Mouse (Mus musculus) hindlimb bud, embryonic 11.5 days (tissue): Measurements from ENCODE around the gene Pygb.

Experiments
- DNase-seq: peaks from one replicate; pipeline ENCODE4 v3.0.0-alpha.2; 2012; ENCODE audit warnings: low read depth, low spot score; ENCODE audit errors: extremely low spot score

The Pygb gene

GRCm38 (mm10) chr2:150839686-150840471, 53.3 kb downstream of the Pygb start:
- no peak for DNase-seq

GRCm38 (mm10) chr2:150841109-150841508, 54.6 kb downstream of the Pygb start:
- no peak for DNase-seq

- DNase-seq: no peak
Observed at GRCm38 (mm10) chr2:150842049-150842461, 55.5 kb downstream of the Pygb start.

- DNase-seq: no peak
Observed at GRCm38 (mm10) chr2:150844798-150845197, 58.3 kb downstream of the Pygb start.

GRCm38 (mm10) chr2:150847436-150847995, 61.0 kb downstream of the Pygb start:
- DNase-seq: no peak

GRCm38 (mm10) chr2:150851251-150851650, 64.7 kb downstream of the Pygb start:
- DNase-seq: no peak

- DNase-seq: no peak
Observed at GRCm38 (mm10) chr2:150855186-150855585, 68.7 kb downstream of the Pygb start.

- DNase-seq: no peak
Observed at GRCm38 (mm10) chr2:150858724-150859487, 72.4 kb downstream of the Pygb start.

- DNase-seq: no peak
Observed at GRCm38 (mm10) chr2:150859709-150860470, 73.4 kb downstream of the Pygb start.

- DNase-seq: no peak
Observed at GRCm38 (mm10) chr2:150861128-150861527, 74.6 kb downstream of the Pygb start.

GRCm38 (mm10) chr2:150867021-150867420, 80.5 kb downstream of the Pygb start:
- DNase-seq: no peak

- no peak for DNase-seq
Observed at GRCm38 (mm10) chr2:150869446-150869845, 82.9 kb downstream of the Pygb start.

GRCm38 (mm10) chr2:150874508-150874907, 88.0 kb downstream of the Pygb start:
- DNase-seq: no peak

- DNase-seq: no peak
Observed at GRCm38 (mm10) chr2:150875226-150875625, 88.7 kb downstream of the Pygb start.

GRCm38 (mm10) chr2:150877561-150877960, 91.0 kb downstream of the Pygb start:
- no peak for DNase-seq
